Mouse (Mus musculus) embryonic fibroblast, embryonic 13.5 days (primary cell): ENCODE measurements around the gene Tor1aip2. TPM values are rescaled to one million over a fixed set of nuclear protein-coding genes. Genes with fewer than 3 reads are reported as not detected.

ENCODE experiments used
- H3K27ac ChIP-seq: 2 replicates; pipeline ENCODE4 v1.5.1; 2012; ENCODE audit warnings: low read length, control low read depth, inconsistent platforms; ENCODE audit not compliant: insufficient read depth
- H3K4me1 ChIP-seq: 2 replicates; pipeline ENCODE4 v1.6.1; 2011; ENCODE audit warnings: low read length; ENCODE audit not compliant: control insufficient read depth, insufficient read depth
- H3K4me3 ChIP-seq: 2 replicates; pipeline ENCODE4 v1.5.1; 2011; ENCODE audit warnings: mild to moderate bottlenecking, control low read depth, low read length; ENCODE audit not compliant: insufficient read depth
- CTCF ChIP-seq: IDR thresholded peaks from 2 replicates; pipeline ENCODE4 v1.5.1; 2011; ENCODE audit warnings: mild to moderate bottlenecking, control low read depth, low read length, moderate library complexity, borderline replicate concordance; ENCODE audit not compliant: insufficient read depth
- POLR2A ChIP-seq: IDR thresholded peaks from 2 replicates; pipeline ENCODE4 v1.6.1; 2011; ENCODE audit warnings: low read depth, mild to moderate bottlenecking, control low read depth, low read length, moderate library complexity
- polyA plus RNA-seq: library from polyadenylated mRNA; stranded (reverse); fragments of >200 nt; gene quantifications from 2 replicates; pipeline ENCODE4 v1.2.4, GENCODE M21; 2011; ENCODE audit warnings: low read depth; ENCODE audit not compliant: missing spikeins, insufficient read length

The Tor1aip2 gene
- polyA plus RNA-seq, 1 experiment, result 161 TPM

GRCm38 (mm10) chr1:156070106-156070505 lies 34.9 kb downstream of the Tor1aip2 start:
- H3K4me3 ChIP-seq, result no peak overlapping the region
- H3K27ac ChIP-seq, result peak overlapping the region; percentile 68
- TF ChIP-seq CTCF (no peak), POLR2A (0 out of 2 replicates have a peak, but pooled peaks have one; percentile 31)
- H3K4me1 ChIP-seq, result no peaks in the 10 kb centered on the region

GRCm38 (mm10) chr1:156073169-156073821 lies 38.1 kb downstream of the Tor1aip2 start:
- H3K4me1 ChIP-seq, result no peaks in the 10 kb centered on the region
- no peak for TF ChIP-seq CTCF
- TF ChIP-seq POLR2A, result no peak
- no peak overlapping the region for H3K27ac ChIP-seq
- H3K4me3 ChIP-seq, result no peak overlapping the region

- Histone ChIP-seq H3K4me1 (no peaks in the 10 kb centered on the region), H3K4me3 (no peak overlapping the region), H3K27ac (no peak overlapping the region)
- TF ChIP-seq POLR2A (no peak), CTCF (no peak)
These were observed 39.4 kb downstream of the Tor1aip2 start for GRCm38 (mm10) chr1:156074575-156074974.

- Histone ChIP-seq H3K27ac (no peak overlapping the region), H3K4me3 (no peak overlapping the region)
- TF ChIP-seq POLR2A (no peak), CTCF (no peak)
These were observed 41.3 kb downstream of the Tor1aip2 start for GRCm38 (mm10) chr1:156076474-156076873.

GRCm38 (mm10) chr1:156077655-156078054 lies 42.5 kb downstream of the Tor1aip2 start:
- TF ChIP-seq CTCF (no peak), POLR2A (no peak)
- Histone ChIP-seq H3K4me1 (no peaks in the 10 kb centered on the region; the same call in 1 of the 2 replicates), H3K27ac (no peak overlapping the region), H3K4me3 (no peak overlapping the region)

More at GRCm38 (mm10) chr1:156076474-156076873, 41.3 kb downstream of the Tor1aip2 start:
- H3K4me1 ChIP-seq, result no peaks in the 10 kb centered on the region; the same call in 1 of the 2 replicates

GRCm38 (mm10) chr1:156084603-156085002 lies 49.4 kb downstream of the Tor1aip2 start:
- no peak overlapping the region for H3K27ac ChIP-seq
- TF ChIP-seq CTCF, result no peak
- TF ChIP-seq POLR2A, result no peak
- no peaks in the 10 kb centered on the region; the same call in 1 of the 2 replicates for H3K4me1 ChIP-seq
- no peak overlapping the region for H3K4me3 ChIP-seq

- H3K4me3 ChIP-seq, result no peak overlapping the region
- no peak for TF ChIP-seq CTCF
- TF ChIP-seq POLR2A, result no peak
- H3K4me1 ChIP-seq, result no peaks in the 10 kb centered on the region; the same call in 1 of the 2 replicates
- no peak overlapping the region for H3K27ac ChIP-seq
These were observed 50.6 kb downstream of the Tor1aip2 start for GRCm38 (mm10) chr1:156085770-156086169.

- Histone ChIP-seq H3K4me3 (no peak overlapping the region), H3K27ac (no peak overlapping the region), H3K4me1 (no peaks in the 10 kb centered on the region)
- TF ChIP-seq POLR2A (no peak), CTCF (no peak)
These were observed 52.4 kb downstream of the Tor1aip2 start for GRCm38 (mm10) chr1:156087586-156087985.

- TF ChIP-seq POLR2A (no peak), CTCF (no peak)
- no peak overlapping the region for H3K4me3 ChIP-seq
- H3K27ac ChIP-seq, result no peak overlapping the region
- H3K4me1 ChIP-seq, result no peaks in the 10 kb centered on the region
These were observed 54.4 kb downstream of the Tor1aip2 start for GRCm38 (mm10) chr1:156089561-156089960.

GRCm38 (mm10) chr1:156090042-156090441 lies 54.8 kb downstream of the Tor1aip2 start:
- Histone ChIP-seq H3K27ac (no peak overlapping the region), H3K4me3 (no peak overlapping the region), H3K4me1 (no peaks in the 10 kb centered on the region)
- no peak for TF ChIP-seq POLR2A
- no peak for TF ChIP-seq CTCF
